Mouse (Mus musculus): ENCODE results near the gene Pdia3.
"Not testable (repeated sequence)": the region's sequence is repeated elsewhere in the genome, so short reads cannot be mapped to it uniquely, and the experiment has no call there.

Gene Pdia3

GRCm38 (mm10) chr2:121475306-121475705 is 61.7 kb downstream of the Pdia3 start:
- DNase-seq (ENCODE audit: low read depth, low spot score): not testable (repeated sequence)

- no peak for DNase-seq (ENCODE audit: low read depth, low spot score)
Measured at GRCm38 (mm10) chr2:121477491-121478266, 64.1 kb downstream of the Pdia3 start.

GRCm38 (mm10) chr2:121480498-121480897 is 66.9 kb downstream of the Pdia3 start:
- no peak for DNase-seq (ENCODE audit: low read depth, low spot score)

- not testable (repeated sequence) for DNase-seq (ENCODE audit: low read depth, low spot score)
Measured at GRCm38 (mm10) chr2:121480916-121481315, 67.3 kb downstream of the Pdia3 start.

- DNase-seq (ENCODE audit: low read depth, low spot score): no peak
Measured at GRCm38 (mm10) chr2:121483576-121483975, 70.0 kb downstream of the Pdia3 start.

GRCm38 (mm10) chr2:121484403-121484802 is 70.8 kb downstream of the Pdia3 start:
- not testable (repeated sequence) for DNase-seq (ENCODE audit: low read depth, low spot score)
